ENCODE assay signal across 16 mouse cellular contexts in genomic region chr1:87709020-87709419, GRCm38 (mm10). TPM values are rescaled to one million over a fixed set of nuclear protein-coding genes. Genes with fewer than 3 reads are reported as not detected.
DNase-seq lines count a peak whose midpoint lies in the region; ATAC-seq and TF ChIP-seq lines count a peak whose summit lies in the region.
"Had no signal": no experiment of that assay in that cellular context is flagged by ENCODE, and none has a peak within 500 bp of the region (broad histone marks: within the 10 kb centered on the region; RNA-seq: fewer than 3 reads in every experiment).

No protein-coding gene starts in this region.

- intact Hi-C loops in heart, adult 2 months (cut with DNase I), result no loop called here

- H3K27me3 ChIP-seq in liver, embryonic 13.5 days, result no peaks in the 10 kb centered on the region
- H3K27me3 ChIP-seq in liver, postnatal 0 days (ENCODE audit: insufficient read depth, low read length), result no peaks in the 10 kb centered on the region
- no peaks in the 10 kb centered on the region for H3K27me3 ChIP-seq in heart, adult 2 months (ENCODE audit: control insufficient read depth, insufficient read depth, low read length)
- H3K27me3 ChIP-seq: CH12.LX; embryonic facial prominence, embryonic 12.5 days; limb, embryonic 12.5 days; midbrain, embryonic 12.5 days; neural tube, embryonic 13.5 days had no signal

- H3K4me2 ChIP-seq in liver, embryonic 13.5 days, result no peak overlapping the region
- H3K4me2 ChIP-seq in liver, postnatal 0 days (ENCODE audit: low read depth, low read length), result no peak overlapping the region
- H3K4me2 ChIP-seq: embryonic facial prominence, embryonic 12.5 days; limb, embryonic 12.5 days; midbrain, embryonic 12.5 days; neural tube, embryonic 13.5 days had no signal

- no peak for TF ChIP-seq EP300 in liver, postnatal 0 days (IDR thresholded peaks at IDR 0.05; ENCODE audit: low read depth)
- no peak for TF ChIP-seq EP300 in heart, adult 2 months (IDR thresholded peaks at IDR 0.05; ENCODE audit: insufficient read depth, low read depth, low read length)

- no peak overlapping the region for H3K4me3 ChIP-seq in liver, embryonic 13.5 days (replicated peaks)
- no peak overlapping the region for H3K4me3 ChIP-seq in liver, postnatal 0 days (ENCODE audit: low read depth, low read length)
- no peak overlapping the region for H3K4me3 ChIP-seq in heart, adult 2 months
- H3K4me3 ChIP-seq: embryonic facial prominence, embryonic 12.5 days; limb, embryonic 12.5 days; midbrain, embryonic 12.5 days; neural tube, embryonic 13.5 days had no signal

- 75% methylated on average over 6 of the region's 6 CpGs for WGBS in liver, embryonic 13.5 days (ENCODE audit: insufficient replicate concordance)
- WGBS in liver, postnatal 0 days (ENCODE audit: insufficient replicate concordance), result 77% methylated on average over 6 of the region's 6 CpGs
- 60% methylated on average over 6 of the region's 6 CpGs for WGBS in heart, adult 2 months

- H3K79me2 ChIP-seq in heart, adult 2 months (replicated peaks; ENCODE audit: control insufficient read depth, insufficient read depth, low read length), result no peaks in the 10 kb centered on the region

- TF ChIP-seq CTCF in liver, postnatal 0 days (IDR thresholded peaks at IDR 0.05; ENCODE audit: low read depth), result no peak
- no peak for TF ChIP-seq CTCF in heart, adult 2 months (IDR thresholded peaks at IDR 0.05)

- no peaks in the 10 kb centered on the region for H3K9me3 ChIP-seq in liver, embryonic 13.5 days (replicated peaks)
- no peaks in the 10 kb centered on the region for H3K9me3 ChIP-seq in liver, postnatal 0 days (ENCODE audit: low read length)
- H3K9me3 ChIP-seq: embryonic facial prominence, embryonic 12.5 days; neural tube, embryonic 13.5 days had no signal

- DNase-seq in liver, embryonic 13.5 days, result no peak
- no peak for DNase-seq in liver, postnatal 0 days
- peak; percentile 82 to 83 for DNase-seq in frontal cortex, adult 2 months (ENCODE audit: extremely low spot score in 1 of 2, low spot score in 1 of 2)
- peak; percentile 45 to 63 for DNase-seq in layer of hippocampus, postnatal 14 days (ENCODE audit: low spot score in 2 of 2)
- peak; percentile 58 for DNase-seq in right cerebral cortex, postnatal 25 days
- DNase-seq in heart, adult 2 months, result no peak
- no peak for DNase-seq in cerebellum, adult 9-10 months
- DNase-seq: cerebellum, postnatal 10 days; thymus, postnatal 36 days had no signal

- peaks cover 86% of the 10 kb centered on the region for H3K4me1 ChIP-seq in liver, embryonic 13.5 days (replicated peaks)
- H3K4me1 ChIP-seq in liver, postnatal 0 days (ENCODE audit: insufficient read depth), result peaks cover 22% of the 10 kb centered on the region
- no peaks in the 10 kb centered on the region for H3K4me1 ChIP-seq in heart, adult 2 months (ENCODE audit: control insufficient read depth, insufficient read depth, low read length)
- H3K4me1 ChIP-seq: embryonic facial prominence, embryonic 12.5 days; limb, embryonic 12.5 days; neural tube, embryonic 13.5 days had no signal

- peaks cover 39% of the 10 kb centered on the region for H3K36me3 ChIP-seq in liver, embryonic 13.5 days
- peaks cover 51% of the 10 kb centered on the region for H3K36me3 ChIP-seq in liver, postnatal 0 days (replicated peaks; ENCODE audit: insufficient read depth, low read length)
- H3K36me3 ChIP-seq in heart, adult 2 months (ENCODE audit: control insufficient read depth, insufficient read depth, low read length), result no peaks in the 10 kb centered on the region
- H3K36me3 ChIP-seq: embryonic facial prominence, embryonic 12.5 days; limb, embryonic 12.5 days; midbrain, embryonic 12.5 days; neural tube, embryonic 13.5 days had no signal

- H3K9ac ChIP-seq in liver, embryonic 13.5 days, result no peak overlapping the region
- H3K9ac ChIP-seq in liver, postnatal 0 days (replicated peaks), result no peak overlapping the region
- H3K9ac ChIP-seq in heart, adult 2 months (ENCODE audit: low read depth, low read length), result no peak overlapping the region
- H3K9ac ChIP-seq: embryonic facial prominence, embryonic 12.5 days; limb, embryonic 12.5 days; midbrain, embryonic 12.5 days; neural tube, embryonic 13.5 days had no signal

- TF ChIP-seq POLR2A in heart, adult 2 months (IDR thresholded peaks at IDR 0.05; ENCODE audit: insufficient read depth, low read depth, low read length), result no peak

- H3K27ac ChIP-seq in liver, embryonic 13.5 days, result peak overlapping the region; percentile 93
- H3K27ac ChIP-seq in liver, postnatal 0 days (ENCODE audit: low read depth), result no peak overlapping the region
- H3K27ac ChIP-seq in heart, adult 2 months, result no peak overlapping the region
- H3K27ac ChIP-seq: embryonic facial prominence, embryonic 12.5 days; limb, embryonic 12.5 days; midbrain, embryonic 12.5 days; neural tube, embryonic 13.5 days had no signal

- no peak for ATAC-seq in liver, embryonic 13.5 days (ENCODE audit: low read depth)
- ATAC-seq in liver, postnatal 0 days, result no peak
- ATAC-seq: inflammation-experienced regulatory T-cells, adult 6 months; lung, postnatal 0 days had no signal

RNA-seq across cellular contexts. Expression of gene Atg16l1, which starts 46.6 kb away (rescaled TPM):
- 14.5 and 15.3 TPM in 2 replicates for polyA plus RNA-seq in liver, embryonic 13.5 days (2015; fragmentation: Nextera tagmentation; extraction: Ambion mirVana)
- polyA plus RNA-seq in liver, postnatal 0 days (2015; fragmentation: Nextera tagmentation; extraction: Ambion mirVana), result 15.4 and 18.6 TPM in 2 replicates
- 73.7 and 83.3 TPM in 2 replicates for polyA plus RNA-seq in frontal cortex, adult 2 months (2012; rRNA removed)
- total RNA-seq in layer of hippocampus, postnatal 14 days (2021), result 10 to 100 TPM; 53.9 to 61.1 TPM
- total RNA-seq in heart, adult 2 months (2021), result 10 to 100 TPM; 29.4 to 29.9 TPM
- polyA plus RNA-seq in heart, adult 2 months (2012; rRNA removed), result 24.6 and 31.7 TPM in 2 replicates

Comparison
In these comparisons a context has a peak if more than half of its experiments do, and no peak if none do; other contexts are left out.
1. DNase-seq: peak in frontal cortex, adult 2 months (2 of 2), layer of hippocampus, postnatal 14 days (2 of 2) and right cerebral cortex, postnatal 25 days (single experiment); none in liver, embryonic 13.5 days (single experiment), liver, postnatal 0 days (single experiment), heart, adult 2 months (0 of 2) and cerebellum, adult 9-10 months (single experiment).